8 mouse cellular contexts compared by ENCODE assay signal in the genomic region with DNA sequence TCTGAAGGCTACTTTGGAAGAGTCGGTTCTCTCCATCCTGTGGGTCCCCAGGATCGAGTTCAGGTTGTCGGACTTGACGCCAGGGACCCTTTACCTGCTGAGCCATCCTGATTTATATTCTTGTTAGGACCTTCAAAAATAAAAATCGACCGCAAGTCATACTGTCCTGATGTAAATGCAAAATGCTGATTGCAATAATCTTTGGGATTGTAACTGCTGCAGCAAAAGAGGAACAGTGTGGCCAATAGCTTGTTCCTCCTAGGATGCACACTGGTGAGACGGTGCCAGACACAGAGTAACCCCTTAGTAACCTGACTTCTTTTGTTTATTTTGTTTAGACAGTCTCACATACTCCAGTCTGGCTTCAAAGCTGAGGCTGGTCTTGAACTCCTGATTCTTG. TPM values are rescaled to one million over a fixed set of nuclear protein-coding genes. Genes with fewer than 3 reads are reported as not detected.
DNase-seq lines count a peak whose midpoint lies in the region; ATAC-seq lines count a peak whose summit lies in the region.

No protein-coding gene starts in this region.

- no peak for DNase-seq in lung, postnatal 10 days
- no peak for DNase-seq in liver, embryonic 13.5 days
- no peak for DNase-seq in spleen, postnatal 36 days (ENCODE audit: low spot score in 2 of 2)
- DNase-seq in ovary, postnatal 10 days (ENCODE audit: low spot score): no peak
- DNase-seq in urinary bladder, postnatal 14 days (ENCODE audit: low spot score): no peak

- peaks cover 7% of the 10 kb centered on the region; the same call in 1 of the 2 replicates for H3K36me3 ChIP-seq in lung, embryonic 15.5 days
- H3K36me3 ChIP-seq in forebrain, embryonic 16.5 days (ENCODE audit: control insufficient read depth, insufficient read depth): no peaks in the 10 kb centered on the region; the same call in 1 of the 2 replicates
- H3K36me3 ChIP-seq in liver, embryonic 13.5 days: peaks cover 18% of the 10 kb centered on the region
- no peaks in the 10 kb centered on the region for H3K36me3 ChIP-seq in stomach, embryonic 16.5 days (ENCODE audit: control insufficient read depth, insufficient read depth, low read length)

- no peak overlapping the region for H3K27ac ChIP-seq in lung, embryonic 15.5 days
- no peak overlapping the region for H3K27ac ChIP-seq in forebrain, embryonic 16.5 days (ENCODE audit: low read length)
- no peak overlapping the region for H3K27ac ChIP-seq in liver, embryonic 13.5 days
- no peak overlapping the region for H3K27ac ChIP-seq in stomach, embryonic 16.5 days (ENCODE audit: low read length)

- no peak for ATAC-seq in lung, embryonic 15.5 days (ENCODE audit: borderline replicate concordance, extremely low read depth, low FRiP score, low TSS enrichment)
- ATAC-seq in forebrain, embryonic 16.5 days: no peak
- ATAC-seq in liver, embryonic 13.5 days (ENCODE audit: low read depth): no peak
- no peak for ATAC-seq in stomach, embryonic 16.5 days (ENCODE audit: insufficient read depth, low FRiP score)

- H3K9ac ChIP-seq in lung, embryonic 15.5 days: peak overlapping the region; percentile 79
- peak overlapping the region; percentile 86 for H3K9ac ChIP-seq in forebrain, embryonic 16.5 days (replicated peaks; ENCODE audit: low read depth, low read length)
- 0 out of 2 replicates have a peak overlapping the region, but pooled peaks have one; percentile 87 for H3K9ac ChIP-seq in liver, embryonic 13.5 days
- H3K9ac ChIP-seq in stomach, embryonic 16.5 days (ENCODE audit: low read length): peak overlapping the region; percentile 89

- no peaks in the 10 kb centered on the region for H3K27me3 ChIP-seq in lung, embryonic 15.5 days
- no peaks in the 10 kb centered on the region for H3K27me3 ChIP-seq in forebrain, embryonic 16.5 days (replicated peaks; ENCODE audit: control insufficient read depth, insufficient read depth, low read length)
- H3K27me3 ChIP-seq in liver, embryonic 13.5 days: no peaks in the 10 kb centered on the region
- H3K27me3 ChIP-seq in stomach, embryonic 16.5 days (ENCODE audit: control insufficient read depth, insufficient read depth, low read length): no peaks in the 10 kb centered on the region

- peak overlapping the region; percentile 72 for H3K4me3 ChIP-seq in lung, embryonic 15.5 days
- peak overlapping the region; percentile 66 for H3K4me3 ChIP-seq in forebrain, embryonic 16.5 days (replicated peaks; ENCODE audit: low read length)
- peak overlapping the region; percentile 76; the same call in 1 of the 2 replicates for H3K4me3 ChIP-seq in liver, embryonic 13.5 days (replicated peaks)
- peak overlapping the region; percentile 80 for H3K4me3 ChIP-seq in stomach, embryonic 16.5 days (replicated peaks; ENCODE audit: low read length)

- no peaks in the 10 kb centered on the region for H3K9me3 ChIP-seq in lung, embryonic 15.5 days
- no peaks in the 10 kb centered on the region for H3K9me3 ChIP-seq in forebrain, embryonic 16.5 days (ENCODE audit: control insufficient read depth, low read length)
- no peaks in the 10 kb centered on the region for H3K9me3 ChIP-seq in liver, embryonic 13.5 days (replicated peaks)
- no peaks in the 10 kb centered on the region for H3K9me3 ChIP-seq in stomach, embryonic 16.5 days (replicated peaks; ENCODE audit: control insufficient read depth, low read length)

- WGBS in lung, embryonic 15.5 days: 68% methylated on average over 7 of the region's 7 CpGs
- 72% methylated on average over 7 of the region's 7 CpGs for WGBS in forebrain, embryonic 16.5 days
- WGBS in liver, embryonic 13.5 days (ENCODE audit: insufficient replicate concordance): 66% methylated on average over 7 of the region's 7 CpGs
- WGBS in stomach, embryonic 16.5 days: 67% methylated on average over 7 of the region's 7 CpGs

- H3K4me1 ChIP-seq in lung, embryonic 15.5 days: peaks cover 3% of the 10 kb centered on the region; the same call in 1 of the 2 replicates
- H3K4me1 ChIP-seq in forebrain, embryonic 16.5 days (replicated peaks; ENCODE audit: control insufficient read depth, insufficient read depth, low read length): peaks cover 11% of the 10 kb centered on the region
- H3K4me1 ChIP-seq in liver, embryonic 13.5 days (replicated peaks): peaks cover 20% of the 10 kb centered on the region
- H3K4me1 ChIP-seq in stomach, embryonic 16.5 days (ENCODE audit: control insufficient read depth, insufficient read depth, low read length): peaks cover 6% of the 10 kb centered on the region; the same call in 1 of the 2 replicates

- peak overlapping the region; percentile 93 for H3K4me2 ChIP-seq in lung, embryonic 15.5 days
- peak overlapping the region; percentile 80 for H3K4me2 ChIP-seq in forebrain, embryonic 16.5 days (ENCODE audit: low read length)
- peak overlapping the region; percentile 98 for H3K4me2 ChIP-seq in liver, embryonic 13.5 days
- peak overlapping the region; percentile 98 for H3K4me2 ChIP-seq in stomach, embryonic 16.5 days (ENCODE audit: low read depth, low read length)

RNA-seq across cellular contexts. Expression of gene Mblac1, which starts 1.3 kb away (rescaled TPM):
- 9.1 and 9.7 TPM in 2 replicates for polyA plus RNA-seq in lung, embryonic 15.5 days (2015; fragmentation: Nextera tagmentation; extraction: Ambion mirVana)
- polyA plus RNA-seq in forebrain, embryonic 16.5 days (2015; fragmentation: Nextera tagmentation; extraction: Ambion mirVana): 12.9 and 13.2 TPM in 2 replicates
- 3.7 and 4.1 TPM in 2 replicates for polyA plus RNA-seq in liver, embryonic 13.5 days (2015; fragmentation: Nextera tagmentation; extraction: Ambion mirVana)
- polyA plus RNA-seq in stomach, embryonic 16.5 days (2015; fragmentation: Nextera tagmentation; extraction: Ambion mirVana): 6.7 TPM in 2 replicates

RNA-seq across cellular contexts. Expression of gene Cnpy4, which starts 8.2 kb away (rescaled TPM):
- polyA plus RNA-seq in lung, embryonic 15.5 days (2015; fragmentation: Nextera tagmentation; extraction: Ambion mirVana): 61.0 and 63.5 TPM in 2 replicates
- 39.8 and 40.8 TPM in 2 replicates for polyA plus RNA-seq in forebrain, embryonic 16.5 days (2015; fragmentation: Nextera tagmentation; extraction: Ambion mirVana)
- 17.6 and 18.4 TPM in 2 replicates for polyA plus RNA-seq in liver, embryonic 13.5 days (2015; fragmentation: Nextera tagmentation; extraction: Ambion mirVana)
- polyA plus RNA-seq in stomach, embryonic 16.5 days (2015; fragmentation: Nextera tagmentation; extraction: Ambion mirVana): 44.9 and 47.2 TPM in 2 replicates

RNA-seq across cellular contexts. Expression of gene Taf6, which starts 8.2 kb away (rescaled TPM):
- polyA plus RNA-seq in lung, embryonic 15.5 days (2015; fragmentation: Nextera tagmentation; extraction: Ambion mirVana): 86.7 and 92.3 TPM in 2 replicates
- 83.2 and 87.6 TPM in 2 replicates for polyA plus RNA-seq in forebrain, embryonic 16.5 days (2015; fragmentation: Nextera tagmentation; extraction: Ambion mirVana)
- 39.1 and 50.9 TPM in 2 replicates for polyA plus RNA-seq in liver, embryonic 13.5 days (2015; fragmentation: Nextera tagmentation; extraction: Ambion mirVana)
- polyA plus RNA-seq in stomach, embryonic 16.5 days (2015; fragmentation: Nextera tagmentation; extraction: Ambion mirVana): 73.7 and 74.9 TPM in 2 replicates

RNA-seq across cellular contexts. Expression of gene Mcm7, which starts 23.2 kb away (rescaled TPM):
- 216 and 228 TPM in 2 replicates for polyA plus RNA-seq in lung, embryonic 15.5 days (2015; fragmentation: Nextera tagmentation; extraction: Ambion mirVana)
- 173 and 191 TPM in 2 replicates for polyA plus RNA-seq in forebrain, embryonic 16.5 days (2015; fragmentation: Nextera tagmentation; extraction: Ambion mirVana)
- polyA plus RNA-seq in liver, embryonic 13.5 days (2015; fragmentation: Nextera tagmentation; extraction: Ambion mirVana): 224 and 255 TPM in 2 replicates
- 132 and 136 TPM in 2 replicates for polyA plus RNA-seq in stomach, embryonic 16.5 days (2015; fragmentation: Nextera tagmentation; extraction: Ambion mirVana)

RNA-seq across cellular contexts. Expression of gene Ap4m1, which starts 23.7 kb away (rescaled TPM):
- polyA plus RNA-seq in lung, embryonic 15.5 days (2015; fragmentation: Nextera tagmentation; extraction: Ambion mirVana): 22.8 and 26.2 TPM in 2 replicates
- polyA plus RNA-seq in forebrain, embryonic 16.5 days (2015; fragmentation: Nextera tagmentation; extraction: Ambion mirVana): 27.8 and 31.9 TPM in 2 replicates
- 5.9 and 7.4 TPM in 2 replicates for polyA plus RNA-seq in liver, embryonic 13.5 days (2015; fragmentation: Nextera tagmentation; extraction: Ambion mirVana)
- polyA plus RNA-seq in stomach, embryonic 16.5 days (2015; fragmentation: Nextera tagmentation; extraction: Ambion mirVana): 22.2 and 22.4 TPM in 2 replicates
